Mouse (Mus musculus): ENCODE measurements around the gene Mapk1ip1l.
"Not testable (repeated sequence)": the region's sequence is repeated elsewhere in the genome, so short reads cannot be mapped to it uniquely, and the experiment has no call there.

Gene Mapk1ip1l

DNA sequence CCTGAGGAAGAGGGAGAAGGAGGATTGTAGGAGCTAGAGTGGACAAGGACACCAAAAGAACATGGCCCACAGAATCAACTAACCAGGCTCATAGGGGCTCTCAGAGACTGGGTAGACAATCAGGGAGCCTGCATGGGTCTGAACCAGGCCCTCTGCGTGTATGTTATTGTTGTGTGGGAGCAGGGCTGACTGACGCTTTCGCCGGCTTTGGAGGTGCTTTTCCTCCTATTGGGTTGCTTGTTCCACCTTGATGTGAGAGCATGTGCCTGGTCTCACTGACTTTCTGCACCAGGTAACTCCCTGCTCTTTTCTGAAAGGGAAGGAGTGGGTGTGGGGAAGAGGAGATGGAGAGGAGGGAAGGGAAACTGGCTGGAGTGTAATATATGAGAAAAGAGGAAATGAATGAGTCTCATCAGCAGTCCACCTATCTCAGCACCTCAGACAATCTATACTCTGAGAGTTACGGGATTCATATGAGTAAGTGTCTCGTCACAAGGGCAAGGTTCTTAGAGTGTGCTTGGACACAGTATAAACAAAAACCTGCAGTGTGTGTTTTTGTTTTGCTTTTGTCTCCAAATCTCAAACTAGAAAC is 6.8 kb downstream of the Mapk1ip1l start:
- DNase-seq (ENCODE audit: low spot score): no peak

DNA sequence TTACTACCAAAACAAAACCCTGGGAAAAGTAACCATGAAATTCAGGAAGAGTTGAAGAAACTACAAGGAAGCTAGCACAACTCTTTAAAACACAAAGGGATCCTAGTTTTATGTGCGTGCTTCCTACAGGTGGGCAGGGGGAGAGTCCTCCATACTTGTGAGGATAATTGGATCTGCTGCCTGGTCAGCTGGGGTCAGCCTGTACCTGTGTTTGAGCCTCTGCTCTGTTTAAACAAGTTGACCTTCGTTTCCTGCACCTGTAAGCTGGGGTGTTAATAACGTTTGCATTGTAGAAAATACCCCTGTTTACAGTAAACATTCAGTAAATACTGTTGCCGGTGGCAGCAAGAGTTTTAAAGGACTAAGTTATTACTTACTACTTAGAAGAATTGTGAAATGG is 7.9 kb downstream of the Mapk1ip1l start:
- DNase-seq (ENCODE audit: low spot score): no peak

DNA sequence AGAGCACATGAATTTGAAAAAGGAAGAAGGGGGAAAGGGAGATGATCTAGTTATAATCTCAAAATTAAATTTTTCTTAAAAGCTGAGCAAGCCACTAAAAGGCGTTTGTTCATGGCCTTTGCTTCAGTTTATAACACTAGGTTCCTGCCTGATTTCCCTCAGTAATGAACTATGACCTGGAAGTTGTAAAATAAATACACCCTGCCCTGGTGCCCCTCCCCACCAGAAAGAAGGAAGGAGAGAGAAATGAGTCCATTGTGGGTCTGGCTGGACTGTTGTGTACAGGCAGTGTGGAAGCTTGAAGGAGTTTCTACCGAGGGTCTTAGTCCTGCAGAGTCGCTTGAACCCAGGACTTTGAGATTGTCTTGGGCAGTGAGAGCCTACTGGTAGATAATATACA is 9.6 kb downstream of the Mapk1ip1l start:
- DNase-seq (ENCODE audit: low spot score): no peak

DNA sequence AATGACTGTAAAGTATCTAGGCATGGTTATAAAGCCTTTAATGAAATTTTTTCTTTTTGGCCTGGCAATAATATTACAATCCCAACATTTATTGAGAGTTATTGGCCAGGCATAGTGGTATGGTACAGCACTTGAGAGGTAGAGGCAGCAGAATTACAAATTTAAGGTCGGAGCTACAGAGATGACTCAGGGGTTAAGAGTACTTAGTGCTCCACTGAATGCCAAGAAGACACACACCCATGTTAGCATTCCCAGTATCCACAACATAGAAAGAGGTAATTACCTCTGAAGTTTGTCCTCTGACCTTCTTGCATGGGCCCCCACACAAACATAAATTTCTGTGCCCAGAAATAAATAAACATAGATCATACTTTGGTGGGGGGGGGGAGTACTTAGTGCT is 11.0 kb downstream of the Mapk1ip1l start:
- no peak for DNase-seq (ENCODE audit: low spot score)

DNA sequence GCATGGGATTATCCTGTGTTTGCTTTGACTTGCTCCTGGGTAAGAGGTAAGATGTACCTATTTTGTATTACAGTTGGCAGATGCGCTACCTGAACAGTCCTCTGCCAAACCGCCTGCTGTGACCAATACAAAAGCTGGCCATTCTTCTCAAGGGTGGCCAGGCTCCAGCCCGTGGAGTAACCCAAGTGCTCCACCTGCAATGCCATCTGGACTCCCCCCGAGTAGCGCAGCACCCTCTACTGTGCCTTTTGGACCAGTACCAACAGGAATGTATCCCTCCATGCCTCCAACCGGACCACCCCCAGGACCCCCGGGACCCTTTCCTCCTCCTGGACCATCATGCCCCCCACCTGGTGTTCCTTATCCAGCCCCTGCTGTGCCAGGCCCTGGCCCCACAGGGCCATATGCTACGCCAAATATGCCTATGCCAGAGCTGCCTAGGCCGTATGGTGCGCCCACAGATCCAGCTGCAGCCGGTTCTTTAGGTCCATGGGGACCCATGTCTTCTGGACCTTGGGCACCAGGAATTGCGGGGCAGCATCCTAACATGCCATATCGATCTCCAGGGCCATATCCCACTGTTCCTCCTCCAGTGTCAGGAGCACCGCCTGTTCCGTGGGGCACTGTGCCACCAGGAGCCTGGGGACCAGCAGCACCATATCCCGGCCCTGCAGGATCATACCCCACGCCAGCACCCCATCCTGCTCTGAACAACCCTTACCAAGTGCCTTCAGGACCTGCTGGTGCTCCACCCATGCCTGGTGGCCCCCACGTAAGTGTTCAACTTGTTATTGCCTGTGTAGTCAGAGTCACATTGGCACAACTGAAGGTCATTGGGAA is 12.5 kb downstream of the Mapk1ip1l start:
- DNase-seq (ENCODE audit: low spot score): no peak

DNA sequence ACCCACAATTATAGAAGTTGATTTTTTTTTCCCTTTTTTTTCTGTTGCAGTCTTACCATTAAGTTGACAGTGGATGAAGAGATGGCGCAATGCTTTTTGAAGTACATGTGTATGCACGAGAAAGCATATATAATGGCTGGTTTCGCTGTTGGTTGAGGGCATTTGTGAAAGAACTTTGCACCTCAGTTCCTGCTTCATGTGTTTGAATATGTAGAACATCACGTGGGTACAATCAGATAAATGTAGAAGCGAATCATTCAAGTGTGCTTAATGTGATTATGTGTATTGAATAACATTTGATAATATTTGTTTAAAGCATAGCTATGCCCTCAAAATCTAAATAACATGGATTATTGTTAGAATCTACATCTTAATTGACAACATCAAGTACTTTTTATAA is 21.3 kb downstream of the Mapk1ip1l start:
- DNase-seq (ENCODE audit: low spot score): no peak

DNA sequence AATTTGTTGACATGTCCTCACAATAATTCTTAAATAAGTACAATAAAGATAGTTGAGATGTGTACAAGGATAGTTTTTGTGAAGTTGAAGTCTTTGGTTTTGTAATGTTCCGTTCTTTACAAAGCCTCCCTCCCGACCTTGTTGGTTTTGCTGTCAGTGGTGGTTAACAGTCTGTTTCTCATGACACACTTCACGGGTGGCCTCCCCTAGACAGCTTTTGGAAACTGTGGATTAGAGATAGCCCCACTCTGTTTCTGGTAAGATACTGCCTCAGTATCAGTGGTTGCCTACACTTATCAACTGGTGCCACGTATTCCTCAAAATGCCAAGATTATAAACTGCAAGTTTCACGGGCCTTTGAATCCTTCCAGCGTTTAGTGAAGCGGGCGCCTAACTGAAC is 23.5 kb downstream of the Mapk1ip1l start:
- not testable (repeated sequence) for DNase-seq (ENCODE audit: low spot score)

DNA sequence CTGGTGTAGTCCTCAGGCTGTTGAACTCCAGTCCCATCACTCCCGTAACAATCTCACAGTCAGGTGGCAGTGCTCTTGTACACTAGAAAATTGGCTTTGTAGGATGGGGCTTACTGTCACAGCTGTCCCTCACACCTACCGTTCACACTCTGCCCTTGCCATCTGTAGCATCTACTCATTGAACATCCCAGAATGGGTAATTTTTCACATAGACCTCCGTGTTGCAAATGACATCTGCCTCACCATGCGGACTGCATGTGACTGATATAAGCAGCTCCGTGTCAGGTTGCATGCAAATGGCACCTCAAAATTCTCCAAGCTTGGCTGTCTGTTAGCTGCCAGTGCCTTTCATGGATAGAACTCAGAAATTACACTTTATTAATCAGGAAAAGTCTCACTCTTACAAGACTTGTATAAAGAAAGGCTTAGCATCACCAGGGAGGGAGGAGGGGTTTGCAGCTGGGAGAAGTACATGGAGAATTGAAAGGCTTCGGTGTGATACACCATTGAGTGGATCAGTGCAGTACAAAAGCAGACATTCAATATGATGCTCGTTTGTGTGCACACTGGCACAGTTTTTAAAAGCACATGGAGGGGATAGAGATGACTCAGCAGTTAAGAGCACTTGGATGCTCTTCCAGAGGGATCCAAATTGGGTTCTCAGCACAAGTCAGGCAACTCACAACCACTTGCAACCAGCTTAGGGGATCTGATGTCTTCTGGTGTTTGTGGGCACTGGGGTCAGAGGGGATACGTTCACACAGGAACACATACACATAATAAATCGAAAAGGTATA is 28.1 kb downstream of the Mapk1ip1l start:
- DNase-seq (ENCODE audit: low spot score): no peak

DNA sequence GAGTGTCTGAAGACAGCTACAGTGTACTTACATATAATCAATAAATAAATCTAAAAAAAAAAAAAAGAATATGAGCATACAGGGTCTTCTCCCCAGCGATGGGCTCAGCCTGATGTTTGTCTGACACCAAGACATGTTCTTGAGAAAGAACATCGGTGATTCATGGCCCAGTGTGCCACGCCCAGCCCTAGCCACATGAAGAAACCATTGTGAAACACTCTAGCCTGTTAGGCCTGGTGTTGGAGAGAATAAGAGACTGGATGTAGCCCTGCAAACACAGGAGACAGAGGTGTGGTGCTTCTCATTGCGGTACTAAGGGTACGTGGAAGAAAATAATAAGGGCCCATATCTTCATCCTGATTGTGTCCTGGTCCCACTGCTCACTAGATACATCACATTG is 29.3 kb downstream of the Mapk1ip1l start:
- no peak for DNase-seq (ENCODE audit: low spot score)

DNA sequence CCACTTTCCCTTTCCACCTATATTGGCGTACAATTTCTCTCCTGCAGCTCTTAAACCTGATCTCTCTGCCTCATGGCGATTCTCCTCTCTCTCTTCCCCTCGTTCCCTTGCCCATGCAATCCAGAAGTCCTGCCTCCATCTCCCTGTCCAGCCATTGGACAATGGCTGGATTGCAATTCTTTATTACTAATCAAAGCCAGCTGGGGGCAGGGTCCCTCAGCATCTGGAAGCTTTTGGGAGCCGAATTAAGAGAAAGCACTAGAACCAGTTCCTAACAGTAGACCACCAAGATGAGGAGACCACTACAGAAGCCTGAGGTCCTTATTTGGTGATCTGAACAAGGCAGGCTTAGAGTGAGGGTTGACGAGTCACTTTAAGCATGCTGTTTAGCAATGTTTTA is 33.9 kb downstream of the Mapk1ip1l start:
- peak; percentile 29 for DNase-seq (ENCODE audit: low spot score)

DNA sequence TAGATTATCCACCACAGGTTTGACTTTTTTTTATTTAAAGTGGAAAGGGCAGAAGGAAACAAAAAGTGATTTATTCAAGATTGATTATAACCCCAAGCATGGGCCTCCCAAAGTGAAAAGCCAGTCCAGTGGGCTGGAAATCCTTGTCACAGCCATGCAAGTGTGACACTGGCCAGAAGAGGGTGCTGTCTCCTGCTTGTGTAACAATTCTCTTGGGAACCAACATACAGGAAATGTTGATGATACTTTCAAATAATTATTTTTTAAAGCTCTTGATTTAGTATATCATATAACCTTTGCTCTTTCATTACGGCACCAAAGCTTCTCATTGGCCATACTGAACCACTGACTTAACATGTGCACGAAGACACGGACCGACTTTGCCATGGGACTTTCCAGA is 36.8 kb downstream of the Mapk1ip1l start:
- peak; percentile 70 for DNase-seq (ENCODE audit: low spot score)

DNA sequence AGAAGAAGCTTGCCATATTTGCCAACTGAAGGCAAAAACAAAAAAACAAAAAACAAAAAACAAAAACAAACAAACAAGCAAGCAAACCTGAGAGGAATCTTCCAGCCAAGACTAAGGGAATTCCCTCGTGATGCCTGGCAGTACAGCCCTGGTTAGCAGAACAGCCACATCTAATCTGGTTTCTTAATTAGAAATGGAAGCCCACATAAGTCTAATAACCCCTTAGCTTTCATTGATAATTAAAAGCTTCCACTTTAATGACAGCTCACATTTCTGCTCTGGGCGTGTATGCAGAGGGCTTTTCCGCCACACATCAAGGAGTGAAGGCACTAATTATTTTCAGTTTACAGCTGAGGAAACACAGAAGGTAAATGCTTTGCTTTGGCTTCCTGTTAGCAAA is 37.2 kb downstream of the Mapk1ip1l start:
- DNase-seq (ENCODE audit: low spot score): no peak

DNA sequence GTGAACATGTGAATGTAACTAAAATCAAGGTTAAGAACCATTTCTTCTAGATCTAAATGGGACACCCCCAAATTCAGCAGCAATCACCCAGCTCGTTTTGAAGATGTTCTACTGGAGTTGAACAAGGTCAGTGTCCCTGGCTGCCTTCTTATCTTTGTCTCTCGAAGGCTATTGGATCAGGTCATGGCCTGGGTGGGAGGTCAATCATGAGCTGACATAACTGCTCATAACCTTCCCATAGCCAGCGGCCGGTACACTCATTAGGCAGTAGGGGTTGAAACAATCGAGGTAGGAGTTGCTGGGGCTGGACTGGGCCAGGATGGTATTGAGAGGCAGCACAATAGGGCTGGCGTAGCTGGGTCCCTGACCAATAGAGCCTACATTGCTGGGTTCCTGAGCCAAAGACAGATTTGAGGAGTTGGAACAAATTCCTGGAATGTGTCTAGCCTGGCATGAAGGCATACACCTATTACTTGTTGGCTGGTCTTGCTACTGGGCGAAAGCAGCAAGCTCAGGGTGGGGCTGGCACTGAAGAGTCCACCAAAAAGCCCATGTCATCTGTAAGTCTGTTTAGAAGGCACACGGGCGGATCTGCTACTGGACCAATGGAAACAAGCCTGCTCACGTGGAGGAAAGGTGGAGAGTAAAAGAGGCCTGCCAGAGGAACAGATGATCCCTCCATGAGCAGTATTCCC is 42.3 kb downstream of the Mapk1ip1l start:
- DNase-seq (ENCODE audit: low spot score): no peak

DNA sequence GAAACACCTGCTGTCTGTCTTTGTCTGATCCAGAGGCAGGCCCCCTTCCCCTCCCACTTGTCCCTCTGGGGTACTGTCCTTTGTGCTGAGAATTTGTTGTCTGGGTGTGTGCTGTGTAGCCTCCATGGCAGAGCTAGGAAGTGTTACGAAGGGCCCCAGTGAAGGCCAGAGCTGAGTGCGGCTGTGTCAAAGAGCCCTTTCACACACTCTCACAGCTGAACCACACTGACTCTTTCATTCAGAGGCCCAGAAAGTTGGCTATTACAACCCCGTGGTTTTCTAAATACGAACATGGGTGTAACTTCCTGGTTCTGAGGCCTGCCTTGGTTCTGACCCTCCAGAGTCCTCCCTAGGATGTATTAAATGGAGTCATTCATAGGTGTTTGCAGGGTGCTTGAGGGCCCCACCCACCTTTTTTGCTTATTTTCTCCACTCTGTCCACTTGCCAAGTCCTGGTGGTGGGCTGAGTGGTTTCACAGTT is 43.8 kb downstream of the Mapk1ip1l start:
- no peak for DNase-seq (ENCODE audit: low spot score)

DNA sequence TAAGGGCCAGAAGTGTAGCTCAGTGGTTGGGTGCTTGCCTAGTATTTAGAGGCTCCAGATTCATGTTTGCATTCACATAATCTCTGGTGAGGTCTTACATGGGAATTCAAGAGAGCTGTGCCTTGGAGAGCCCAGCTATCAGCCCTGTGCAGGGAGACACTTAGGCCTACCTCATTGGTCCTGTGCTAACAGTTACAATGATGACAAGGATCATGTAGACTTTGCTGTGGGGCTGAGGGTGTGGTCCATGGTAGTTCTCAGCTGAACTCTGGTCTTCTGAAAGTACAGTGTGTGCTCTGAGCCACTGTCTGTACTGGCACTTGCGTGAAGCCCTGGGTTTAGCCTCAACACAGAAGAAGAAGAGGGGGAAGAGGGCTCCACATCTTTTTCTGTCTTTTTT is 48.6 kb downstream of the Mapk1ip1l start:
- no peak for DNase-seq (ENCODE audit: low spot score)

DNA sequence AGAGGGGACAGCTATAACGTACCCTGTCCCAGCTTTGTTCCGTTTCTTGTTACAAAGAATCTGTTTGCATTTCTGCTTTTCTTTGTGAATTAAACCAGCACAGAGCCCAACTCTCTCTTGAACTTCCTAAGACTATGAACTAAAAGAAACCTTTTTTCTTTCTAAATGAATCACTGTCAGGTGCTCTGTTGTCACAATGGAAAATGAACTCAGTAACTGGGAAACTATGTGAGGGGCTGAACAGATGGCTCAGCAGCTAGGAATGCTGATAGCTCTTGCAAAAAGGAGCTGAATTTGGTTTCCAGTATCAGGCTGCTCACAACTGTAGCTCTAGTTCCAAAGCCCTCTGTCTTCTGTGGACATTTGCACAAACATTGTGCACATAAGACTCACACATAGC is 52.9 kb downstream of the Mapk1ip1l start:
- no peak for DNase-seq (ENCODE audit: low spot score)

DNA sequence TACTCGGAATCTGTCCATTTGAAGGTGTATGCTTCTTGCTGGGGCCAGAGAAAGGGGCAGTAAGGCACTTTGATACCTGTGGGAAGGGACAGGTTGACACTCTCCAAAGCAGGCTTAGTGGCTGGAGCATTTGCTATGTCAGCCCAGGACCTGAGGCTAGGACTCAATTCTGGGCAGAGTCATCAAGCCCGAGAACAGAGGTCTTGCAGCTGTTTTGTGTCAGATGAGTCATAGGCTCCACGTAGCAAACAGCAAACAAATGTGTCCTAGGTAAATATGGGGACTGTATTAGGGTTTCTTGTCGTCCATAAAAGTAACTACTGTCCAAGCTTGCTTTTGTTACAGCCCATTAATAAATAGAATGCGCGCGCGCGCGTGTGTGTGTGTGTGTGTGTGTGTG is 54.2 kb downstream of the Mapk1ip1l start:
- no peak for DNase-seq (ENCODE audit: low spot score)

DNA sequence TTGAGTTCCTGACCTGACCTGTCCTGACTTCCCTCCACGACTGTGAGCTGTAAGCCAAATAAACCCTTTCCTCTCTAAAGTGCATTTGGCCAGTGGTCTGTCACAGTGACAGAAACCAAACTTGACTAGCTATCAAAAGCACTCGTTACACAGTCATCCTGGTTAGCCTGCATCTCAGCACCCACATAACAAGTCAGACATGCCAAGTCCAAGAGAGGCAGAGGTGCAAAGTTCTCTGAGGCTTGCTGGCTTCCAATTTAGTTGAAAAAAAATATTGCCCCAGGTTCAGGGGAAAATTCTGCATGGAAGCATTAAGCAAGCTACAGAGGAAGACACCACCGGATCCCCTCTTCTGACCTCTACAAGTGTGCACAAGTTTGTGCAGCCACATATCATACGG is 55.2 kb downstream of the Mapk1ip1l start:
- DNase-seq (ENCODE audit: low spot score): no peak

DNA sequence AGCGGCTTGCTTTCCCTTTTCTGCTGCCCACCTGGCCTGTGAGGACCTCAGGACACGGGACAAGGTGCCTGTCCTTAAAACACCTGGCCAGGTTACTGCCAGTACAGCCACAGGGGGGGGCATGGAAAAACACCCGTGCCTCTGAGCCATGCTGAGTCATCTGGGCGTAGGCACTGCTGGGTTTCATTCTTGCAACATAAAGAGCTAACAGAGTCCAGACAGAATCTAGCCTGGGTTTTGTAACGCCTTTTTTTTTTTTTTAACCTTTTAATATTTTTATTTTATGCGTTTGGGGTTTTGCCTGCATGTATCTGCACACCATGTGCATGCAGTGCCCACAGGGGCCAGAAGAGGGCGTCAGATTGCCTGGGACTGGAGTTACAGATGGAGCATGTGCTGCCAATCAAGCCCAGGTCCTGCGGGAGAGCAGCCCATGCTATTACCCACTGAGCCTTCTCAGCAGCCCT is 56.1 kb downstream of the Mapk1ip1l start:
- no peak for DNase-seq (ENCODE audit: low spot score)

DNA sequence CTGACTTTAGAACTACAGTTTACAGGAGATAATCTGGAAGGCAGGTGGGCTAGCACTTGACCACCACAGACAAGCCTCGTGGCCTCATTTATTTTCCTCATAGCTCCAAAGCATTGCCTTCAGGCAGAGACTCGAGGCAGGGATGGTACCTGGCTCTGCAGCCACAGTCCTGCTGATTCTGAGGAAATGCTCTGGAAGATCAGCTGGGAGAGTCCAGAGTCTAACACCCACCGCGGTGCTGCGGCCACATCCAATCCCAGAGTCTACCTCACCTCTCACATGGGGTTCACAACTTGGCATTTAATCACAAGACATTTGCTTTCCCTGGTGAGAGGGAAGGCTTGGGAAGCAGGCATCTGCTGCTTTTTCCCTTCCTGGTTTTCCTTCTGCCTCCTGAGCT is 56.9 kb downstream of the Mapk1ip1l start:
- no peak for DNase-seq (ENCODE audit: low spot score)

DNA sequence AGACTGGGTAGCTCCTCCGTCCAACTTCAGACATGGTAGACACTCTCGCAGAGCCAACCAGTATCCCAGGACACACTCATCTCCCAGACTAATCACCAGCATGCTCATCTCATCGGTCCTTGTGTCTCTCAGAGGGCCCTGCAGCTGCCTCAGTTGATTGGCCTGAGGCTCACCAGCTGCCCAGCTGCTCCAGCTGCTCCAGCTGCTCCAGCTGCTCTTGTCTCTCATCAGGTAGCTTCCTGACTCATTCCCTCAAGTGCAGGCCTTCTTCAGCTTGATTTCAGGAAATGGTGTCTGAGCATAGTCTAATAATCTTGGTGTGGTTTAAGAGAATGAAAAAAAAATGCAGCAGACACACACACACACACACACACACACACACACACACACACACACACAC is 58.6 kb downstream of the Mapk1ip1l start:
- DNase-seq (ENCODE audit: low spot score): no peak

DNA sequence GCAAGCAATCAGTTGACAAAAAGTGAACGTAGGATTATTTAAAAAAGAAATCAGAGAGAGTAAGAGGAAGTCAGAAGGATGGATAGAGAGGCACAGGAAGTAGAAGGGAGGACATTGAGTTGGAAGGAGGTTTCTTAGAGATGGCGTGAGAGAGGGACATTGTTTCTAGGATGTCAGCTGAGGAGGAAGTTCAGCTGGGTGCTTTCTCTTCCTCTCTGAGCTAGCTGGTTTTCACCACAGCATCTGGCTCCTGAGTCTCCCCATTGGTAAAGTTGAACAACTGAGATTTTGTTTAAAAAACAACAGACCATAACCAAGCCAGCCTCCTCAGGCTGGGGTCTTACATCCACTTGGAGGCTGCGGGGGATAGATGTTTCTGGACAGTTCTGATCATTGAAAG is 61.5 kb downstream of the Mapk1ip1l start:
- DNase-seq (ENCODE audit: low spot score): no peak
